Comparison of ENCODE assay signal across 19 mouse cellular contexts in genomic region chr16:20144568-20144967, GRCm38 (mm10).
"Had no signal": no experiment of that assay in that cellular context is flagged by ENCODE, and none has a peak within 500 bp of the region (broad histone marks: within the 10 kb centered on the region; RNA-seq: fewer than 3 reads in every experiment).

No protein-coding gene starts in this region.

- H3K27me3 ChIP-seq: liver, embryonic 15.5 days; lung, embryonic 15.5 days; megakaryocyte, embryonic 14.5 days; midbrain, embryonic 13.5 days; midbrain, embryonic 15.5 days; neural tube, embryonic 12.5 days had no signal

- H3K4me3 ChIP-seq: liver, embryonic 15.5 days; lung, embryonic 15.5 days; megakaryocyte, embryonic 14.5 days; midbrain, embryonic 13.5 days; midbrain, embryonic 15.5 days; neural tube, embryonic 12.5 days had no signal

- H3K9ac ChIP-seq: liver, embryonic 15.5 days; liver, postnatal 0 days; lung, embryonic 15.5 days; midbrain, embryonic 13.5 days; midbrain, embryonic 15.5 days; neural tube, embryonic 12.5 days had no signal

- H3K9me3 ChIP-seq: liver, embryonic 15.5 days; lung, embryonic 15.5 days; megakaryocyte, embryonic 14.5 days; midbrain, embryonic 13.5 days; midbrain, embryonic 15.5 days; neural tube, embryonic 12.5 days had no signal

- DNase-seq: liver, postnatal 0 days; lung, adult 2 months; lung, postnatal 14 days; lung, postnatal 36 days; retina, postnatal 1 day; right cerebral cortex, adult 18-20 months; right cerebral cortex, postnatal 25 days; right cerebral cortex, postnatal 4 days; spleen, adult 18-20 months; thymus, adult 18-20 months; thymus, postnatal 14 days; thymus, postnatal 36 days had no signal

- H3K36me3 ChIP-seq: liver, embryonic 15.5 days had no signal

- H3K27ac ChIP-seq: liver, embryonic 15.5 days; lung, embryonic 15.5 days; macrophage; midbrain, embryonic 13.5 days; midbrain, embryonic 15.5 days; neural tube, embryonic 12.5 days had no signal
